Mouse (Mus musculus): ENCODE data around the gene Mup17.
"Not testable (repeated sequence)": the region's sequence is repeated elsewhere in the genome, so short reads cannot be mapped to it uniquely, and the experiment has no call there.

Gene Mup17

GRCm38 (mm10) chr4:61595771-61596170 is at the start of gene Mup17:
Mup17 (minus strand) TSS chr4:61595871.
- not testable (repeated sequence) for DNase-seq (ENCODE audit: low spot score)

GRCm38 (mm10) chr4:61571561-61571960 is 24.1 kb downstream of the Mup17 start:
- not testable (repeated sequence) for DNase-seq (ENCODE audit: low spot score)

GRCm38 (mm10) chr4:61555887-61556286 is 39.8 kb downstream of the Mup17 start:
- DNase-seq (ENCODE audit: low spot score), result not testable (repeated sequence)
